Mouse (Mus musculus): ENCODE results near the gene Cd164.

GRCm38 (mm10) chr10:41543439-41543838 is 24.2 kb downstream of the Cd164 start:
- TF ChIP-seq CTCF (IDR thresholded peaks at IDR 0.05; ENCODE audit: low read depth) (no peak), EP300 (IDR thresholded peaks at IDR 0.05; ENCODE audit: low read depth) (no peak)
